Mouse (Mus musculus) lung, embryonic 14.5 days (tissue): Measurements from ENCODE around the gene Lrrc8d. TPM values are rescaled to one million over a fixed set of nuclear protein-coding genes. Genes with fewer than 3 reads are reported as not detected.

ENCODE experiments used
- ATAC-seq: fragments of 200-750 bp; cut with Nextera tagmentation; 2 replicates; pipeline ENCODE4 v1.8.0; 2017; ENCODE audit warnings: mild to moderate bottlenecking, moderate TSS enrichment, moderate library complexity; ENCODE audit not compliant: insufficient read depth
- DNase-seq: peaks from one replicate; pipeline ENCODE4 v3.0.0-alpha.2; 2015
- H3K27ac ChIP-seq: fragments of 300-500 bp; sonication (generic); 2 replicates; pipeline ENCODE4 v1.5.1; 2014; ENCODE audit warnings: low read depth, mild to moderate bottlenecking, moderate library complexity
- H3K27me3 ChIP-seq: fragments of 300-500 bp; sonication (generic); 2 replicates; pipeline ENCODE4 v1.6.1; 2014; ENCODE audit warnings: low read length, control low read depth; ENCODE audit not compliant: insufficient read depth
- H3K36me3 ChIP-seq: fragments of 300-500 bp; sonication (generic); 2 replicates; pipeline ENCODE4 v1.6.1; 2014; ENCODE audit warnings: control low read depth; ENCODE audit not compliant: insufficient read depth
- H3K4me1 ChIP-seq: fragments of 300-500 bp; sonication (generic); 2 replicates; pipeline ENCODE4 v1.6.1; 2014; ENCODE audit warnings: antibody characterized with exemption, control low read depth; ENCODE audit not compliant: insufficient read depth
- H3K4me2 ChIP-seq: fragments of 300-500 bp; sonication (generic); 2 replicates; pipeline ENCODE4 v1.6.1; 2014; ENCODE audit warnings: mild to moderate bottlenecking
- H3K4me3 ChIP-seq: fragments of 300-500 bp; sonication (generic); 2 replicates; pipeline ENCODE4 v1.5.1; 2014; ENCODE audit warnings: low read depth, low read length
- H3K9ac ChIP-seq: fragments of 300-500 bp; sonication (generic); 2 replicates; pipeline ENCODE4 v1.6.1; 2014
- H3K9me3 ChIP-seq: fragments of 300-500 bp; sonication (generic); 2 replicates; pipeline ENCODE4 v1.6.1; 2016; ENCODE audit warnings: low read depth, low read length, control low read depth
- CTCF ChIP-seq: IDR thresholded peaks from 2 replicates; pipeline ENCODE4 v1.5.1; 2016; ENCODE audit warnings: antibody characterized with exemption, low read depth
- WGBS: fragments of 180-500 bp; shearing (Covaris S2); extraction: QIAGEN DNeasy Blood & Tissue Kit; methylation state at CpG from one replicate; pipeline ENCODE4 v1.1.7; 2014; 5-methylcytosine and 5-hydroxymethylcytosine counted together
- polyA plus RNA-seq: library from polyadenylated mRNA; unstranded; fragments of >200 nt; fragmentation: Nextera tagmentation; extraction: Ambion mirVana; gene quantifications from 2 replicates; pipeline ENCODE4 v1.2.1, GENCODE M21; 2014

The Lrrc8d gene
- polyA plus RNA-seq, 1 experiment from 2014 or later = 25.0 TPM

DNA sequence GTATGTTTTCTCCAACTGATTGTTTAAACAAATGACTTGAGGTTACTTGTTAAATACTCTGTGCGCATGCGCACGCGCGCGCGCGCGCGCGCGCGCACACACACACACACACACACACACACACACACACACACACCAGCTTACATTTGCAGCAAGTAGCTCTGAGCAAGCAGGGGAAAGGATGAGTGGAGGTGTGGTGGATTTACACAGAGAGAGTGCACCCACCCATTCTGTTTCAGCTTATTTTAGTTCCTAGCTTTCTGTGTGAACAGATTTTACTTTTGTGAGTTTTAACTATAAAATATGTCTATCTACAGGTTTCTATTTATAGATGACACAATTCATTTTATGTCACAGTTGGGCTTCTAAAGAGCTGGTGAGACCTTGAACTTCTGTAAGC, 84.1 kb downstream of the Lrrc8d start:
- 99% methylated on average over 13 of the region's 13 CpGs for WGBS

DNA sequence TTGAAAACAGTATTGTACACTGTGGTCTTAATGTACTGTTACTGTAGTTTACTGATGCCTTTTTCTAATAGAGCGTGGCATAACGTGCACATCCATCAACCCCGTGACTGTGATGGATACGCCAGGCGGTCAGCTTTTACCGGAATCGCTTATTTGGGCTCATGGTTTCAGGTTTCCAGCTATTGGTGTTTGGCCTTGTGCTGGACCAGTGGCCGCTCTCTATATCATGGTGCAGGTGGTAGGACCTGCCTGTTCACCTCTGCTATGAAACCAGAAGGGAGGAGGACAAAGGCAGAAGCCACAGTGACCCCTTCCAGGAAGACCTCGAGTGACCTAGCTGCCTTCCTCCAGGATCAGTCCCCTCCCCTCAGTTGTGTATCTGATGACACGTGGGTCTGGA, 85.0 kb downstream of the Lrrc8d start:
- no peak overlapping the region for H3K27ac ChIP-seq
- peaks cover 21% of the 10 kb centered on the region for H3K4me1 ChIP-seq
- no peaks in the 10 kb centered on the region for H3K36me3 ChIP-seq
- DNase-seq (no peak), ATAC-seq (no peak)
- no peak overlapping the region for H3K9ac ChIP-seq
- 55% methylated on average over 10 of the region's 10 CpGs for WGBS
- no peak overlapping the region for H3K4me2 ChIP-seq
- no peaks in the 10 kb centered on the region for H3K27me3 ChIP-seq
- H3K9me3 ChIP-seq = no peaks in the 10 kb centered on the region
- H3K4me3 ChIP-seq = no peak overlapping the region
- TF ChIP-seq CTCF = no peak

More for the DNA sequence above, 84.1 kb downstream of the Lrrc8d start:
- no peak overlapping the region for H3K4me3 ChIP-seq
- no peaks in the 10 kb centered on the region for H3K27me3 ChIP-seq
- H3K36me3 ChIP-seq = no peaks in the 10 kb centered on the region
- no peaks in the 10 kb centered on the region for H3K9me3 ChIP-seq
- H3K4me1 ChIP-seq = peaks cover 15% of the 10 kb centered on the region
- H3K9ac ChIP-seq = no peak overlapping the region
- DNase-seq (no peak), ATAC-seq (no peak)
- no peak for TF ChIP-seq CTCF
- no peak overlapping the region for H3K27ac ChIP-seq
- no peak overlapping the region for H3K4me2 ChIP-seq

DNA sequence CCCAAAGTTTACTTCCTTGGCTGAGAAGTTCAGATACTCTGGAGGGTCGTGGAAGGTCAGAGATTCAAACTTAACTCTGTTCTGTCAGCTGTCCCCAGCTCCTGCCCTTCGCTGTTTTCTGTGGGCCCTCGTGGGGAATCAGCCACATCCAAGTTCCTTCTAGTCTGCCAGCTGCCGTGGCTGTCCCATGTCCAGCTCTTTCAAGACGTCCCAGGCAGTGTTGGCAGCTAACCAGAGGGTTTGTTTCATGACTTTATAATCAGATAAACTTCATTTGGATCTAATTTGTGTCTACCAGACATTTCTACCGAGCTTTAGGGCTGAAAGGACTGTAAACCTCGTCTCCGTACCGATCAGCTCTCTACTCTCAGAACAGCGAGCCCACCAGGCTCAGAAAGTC, 87.8 kb downstream of the Lrrc8d start:
- Histone ChIP-seq H3K36me3 (no peaks in the 10 kb centered on the region), H3K4me3 (no peak overlapping the region), H3K9me3 (no peaks in the 10 kb centered on the region), H3K27ac (peak overlapping the region; percentile 81), H3K27me3 (no peaks in the 10 kb centered on the region), H3K9ac (no peak overlapping the region), H3K4me2 (peak overlapping the region; percentile 21; the same call in 1 of the 2 replicates), H3K4me1 (peaks cover 35% of the 10 kb centered on the region)
- DNase-seq (peak; percentile 82), ATAC-seq (no peak)
- no peak for TF ChIP-seq CTCF
- WGBS = 35% methylated on average over 10 of the region's 10 CpGs

DNA sequence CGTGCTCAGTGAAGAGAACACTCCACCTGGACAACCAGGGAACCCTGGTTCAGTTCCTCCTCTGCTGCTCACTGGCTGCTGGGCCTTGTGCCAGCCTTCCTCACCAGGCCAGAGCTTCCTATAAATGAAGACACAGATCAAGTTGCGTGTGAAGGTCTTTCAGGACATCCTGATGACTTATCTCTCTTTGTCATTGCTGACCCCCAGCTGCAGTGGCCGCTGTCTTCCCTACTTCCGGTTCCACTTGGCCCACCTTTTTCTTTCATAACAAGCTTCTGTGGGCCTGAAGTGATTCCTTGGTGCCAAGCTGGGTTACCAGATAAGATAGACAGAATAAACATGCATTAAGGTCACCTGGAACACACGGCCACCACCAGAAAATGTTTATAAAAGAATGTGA, 90.0 kb downstream of the Lrrc8d start:
- no peak overlapping the region for H3K4me2 ChIP-seq
- DNase-seq (peak; percentile 70), ATAC-seq (no peak)
- no peaks in the 10 kb centered on the region for H3K27me3 ChIP-seq
- no peaks in the 10 kb centered on the region for H3K36me3 ChIP-seq
- no peak overlapping the region for H3K4me3 ChIP-seq
- 0 out of 2 replicates have a peak, but pooled peaks have one; percentile 2 for TF ChIP-seq CTCF
- H3K4me1 ChIP-seq = peaks cover 42% of the 10 kb centered on the region
- no peaks in the 10 kb centered on the region for H3K9me3 ChIP-seq
- no peak overlapping the region for H3K9ac ChIP-seq
- 22% methylated on average over 5 of the region's 5 CpGs for WGBS
- no peak overlapping the region for H3K27ac ChIP-seq

DNA sequence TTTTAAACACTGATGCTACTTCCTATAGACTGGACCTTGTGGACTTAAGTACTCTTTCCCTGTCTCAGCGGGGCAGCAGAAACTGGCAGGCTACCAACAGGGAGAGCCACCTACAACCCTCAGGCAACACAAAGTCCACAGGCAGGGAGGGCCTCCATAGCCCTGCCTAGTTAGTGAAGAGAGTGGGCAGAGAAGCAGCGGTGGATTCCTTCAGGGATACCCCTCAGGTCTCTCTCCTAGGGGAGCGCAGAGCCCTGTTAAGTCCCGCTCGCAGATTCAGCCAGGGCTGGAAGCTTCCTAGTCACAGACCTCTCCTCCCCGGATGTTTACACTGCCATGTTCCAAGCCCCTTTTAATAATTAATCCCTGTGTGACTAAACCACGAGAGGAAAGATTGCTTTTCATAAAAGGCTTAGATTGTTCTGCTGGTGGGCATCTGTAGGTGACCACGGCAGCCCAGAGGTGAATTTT, 92.6 kb downstream of the Lrrc8d start:
- Histone ChIP-seq H3K4me2 (peak overlapping the region; percentile 56), H3K36me3 (no peaks in the 10 kb centered on the region), H3K27me3 (no peaks in the 10 kb centered on the region), H3K9ac (peak overlapping the region; percentile 27), H3K4me3 (0 out of 2 replicates have a peak overlapping the region, but pooled peaks have one; percentile 5), H3K9me3 (no peaks in the 10 kb centered on the region), H3K4me1 (peaks cover 39% of the 10 kb centered on the region), H3K27ac (peak overlapping the region; percentile 79)
- peak; percentile 70 for DNase-seq
- WGBS = 10% methylated on average over 8 of the region's 8 CpGs
- ATAC-seq = peak; percentile 50; the same call in 1 of the 2 replicates
- TF ChIP-seq CTCF = no peak

DNA sequence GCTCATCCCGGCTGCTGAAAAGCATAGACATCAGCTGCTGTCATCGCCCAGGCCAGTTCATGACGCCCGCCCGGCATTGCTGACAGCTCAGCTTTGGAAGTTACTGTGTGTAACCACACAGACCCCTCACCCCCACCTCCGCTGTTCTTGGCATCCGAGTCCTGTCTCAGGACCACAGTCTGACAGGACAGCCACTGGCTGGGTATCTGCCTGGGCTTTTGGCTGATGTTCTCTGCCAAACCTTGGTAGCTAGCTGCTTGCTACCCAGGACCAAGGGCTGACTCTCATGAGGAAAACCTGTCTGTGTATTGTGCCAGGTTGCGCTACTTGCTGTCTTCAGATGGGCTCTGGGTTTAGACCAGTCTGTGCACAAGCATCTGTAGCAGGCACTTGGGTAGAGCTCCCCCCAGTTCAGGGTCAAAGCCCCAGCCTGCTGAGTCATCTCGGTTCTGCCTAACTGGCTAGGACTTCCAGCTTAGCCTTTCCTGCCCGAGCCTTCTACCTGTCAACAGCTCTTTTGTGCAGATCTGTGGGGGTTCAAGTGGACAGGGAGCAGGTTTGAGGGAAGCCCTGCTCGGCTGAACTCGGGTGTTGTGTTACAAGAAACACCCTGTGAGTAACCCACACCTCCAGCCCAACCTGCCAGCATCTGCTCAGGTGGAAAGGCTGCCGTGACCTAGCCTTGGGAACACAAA, 93.2 kb downstream of the Lrrc8d start:
- Histone ChIP-seq H3K36me3 (no peaks in the 10 kb centered on the region), H3K4me3 (0 out of 2 replicates have a peak overlapping the region, but pooled peaks have one; percentile 5), H3K9me3 (no peaks in the 10 kb centered on the region), H3K9ac (peak overlapping the region; percentile 27), H3K27ac (peak overlapping the region; percentile 79), H3K4me1 (peaks cover 34% of the 10 kb centered on the region), H3K4me2 (peak overlapping the region; percentile 56), H3K27me3 (no peaks in the 10 kb centered on the region)
- WGBS = 21% methylated on average over 13 of the region's 13 CpGs
- ATAC-seq = peak; percentile 81
- TF ChIP-seq CTCF = no peak
- DNase-seq = peak; percentile 79

DNA sequence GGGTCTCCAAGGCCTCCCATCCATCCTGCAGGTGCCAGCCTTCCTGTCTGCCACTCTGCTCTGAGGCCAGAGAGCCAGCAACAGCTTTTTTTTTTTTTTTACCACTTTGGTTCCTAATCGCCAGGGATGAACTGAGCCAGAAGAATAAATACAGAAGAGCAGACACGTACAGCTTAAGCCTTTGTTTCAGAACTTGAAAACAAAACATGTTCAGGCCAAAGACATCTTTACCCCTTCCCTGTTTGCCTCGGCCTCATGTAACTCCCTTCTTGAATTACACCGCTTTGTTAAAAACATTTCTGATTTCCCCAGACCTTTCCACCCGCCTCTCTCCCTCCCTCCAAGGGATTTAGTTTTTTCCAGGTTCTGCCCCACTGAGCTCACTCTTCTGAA, 93.8 kb downstream of the Lrrc8d start:
- Histone ChIP-seq H3K9ac (no peak overlapping the region), H3K4me1 (peaks cover 29% of the 10 kb centered on the region), H3K4me2 (no peak overlapping the region), H3K27ac (peak overlapping the region; percentile 79), H3K9me3 (no peaks in the 10 kb centered on the region), H3K4me3 (no peak overlapping the region), H3K27me3 (no peaks in the 10 kb centered on the region), H3K36me3 (no peaks in the 10 kb centered on the region)
- ATAC-seq (no peak), DNase-seq (no peak)
- WGBS = 49% methylated on average over 5 of the region's 5 CpGs
- no peak for TF ChIP-seq CTCF
